Mouse (Mus musculus): Measurements from ENCODE around the gene Cltb. TPM values are rescaled to one million over a fixed set of nuclear protein-coding genes. Genes with fewer than 3 reads are reported as not detected.

The Cltb gene
- polyA plus RNA-seq, 1 experiment from 2014 or later, result 91.1 TPM

DNA sequence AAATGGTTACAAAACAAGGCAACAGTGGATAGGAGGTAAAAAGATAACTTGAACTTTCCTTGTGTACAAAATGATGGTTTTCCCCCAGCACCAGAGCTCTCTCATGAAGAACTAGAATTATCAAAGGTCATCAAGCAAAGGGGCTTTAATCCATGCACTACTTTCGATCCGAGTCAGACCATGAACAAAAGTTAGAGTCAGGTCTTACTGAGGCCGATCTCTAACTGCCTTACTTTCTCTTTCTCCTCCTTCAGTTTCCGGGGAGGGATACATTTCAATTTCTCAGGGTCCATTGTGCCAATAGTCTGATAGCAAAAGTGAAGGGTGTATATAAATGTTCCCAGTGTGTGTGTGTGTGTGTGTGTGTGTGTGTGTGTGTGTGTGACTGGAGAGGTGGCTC, 38.5 kb downstream of the Cltb start:
- no peaks in the 10 kb centered on the region for H3K9me3 ChIP-seq
- H3K4me2 ChIP-seq (replicated peaks), result no peak overlapping the region
- ATAC-seq, result no peak
- H3K9ac ChIP-seq (replicated peaks), result no peak overlapping the region
- H3K27me3 ChIP-seq, result peaks cover 6% of the 10 kb centered on the region; the same call in 1 of the 2 replicates
- no peak overlapping the region for H3K4me3 ChIP-seq (replicated peaks)
- no peak overlapping the region for H3K27ac ChIP-seq
- 79% methylated on average over 4 of the region's 4 CpGs for WGBS
- H3K4me1 ChIP-seq (replicated peaks), result peaks cover 28% of the 10 kb centered on the region
- H3K36me3 ChIP-seq, result peaks cover 10% of the 10 kb centered on the region

DNA sequence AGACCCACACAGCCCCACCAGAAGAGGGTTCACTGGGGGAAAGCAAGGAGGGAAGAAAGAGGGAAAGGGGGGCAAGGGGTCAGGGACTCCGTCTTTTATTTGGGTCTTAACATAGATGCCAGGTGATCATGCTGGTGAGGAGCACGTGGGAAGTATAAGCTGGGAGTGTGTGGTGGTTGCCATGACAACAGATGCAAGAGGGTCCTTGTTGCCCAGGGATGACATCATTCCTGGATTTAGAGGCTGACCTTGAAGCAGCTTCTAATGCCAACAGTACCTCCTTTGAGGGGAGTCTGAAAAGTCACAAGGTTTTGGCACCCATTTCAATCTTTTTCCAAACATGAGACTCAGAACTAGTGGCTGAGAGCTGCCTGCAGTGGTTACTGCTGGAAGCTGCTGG, 39.5 kb downstream of the Cltb start:
- peaks cover 20% of the 10 kb centered on the region for H3K4me1 ChIP-seq (replicated peaks)
- no peak overlapping the region for H3K9ac ChIP-seq (replicated peaks)
- peaks cover under 1% of the 10 kb centered on the region for H3K36me3 ChIP-seq
- H3K27me3 ChIP-seq, result peaks cover 6% of the 10 kb centered on the region; the same call in 1 of the 2 replicates
- no peak for ATAC-seq
- H3K4me3 ChIP-seq (replicated peaks), result no peak overlapping the region
- no peak overlapping the region for H3K27ac ChIP-seq
- H3K4me2 ChIP-seq (replicated peaks), result no peak overlapping the region
- no peaks in the 10 kb centered on the region for H3K9me3 ChIP-seq
- 24% methylated on average over 2 of the region's 2 CpGs for WGBS

DNA sequence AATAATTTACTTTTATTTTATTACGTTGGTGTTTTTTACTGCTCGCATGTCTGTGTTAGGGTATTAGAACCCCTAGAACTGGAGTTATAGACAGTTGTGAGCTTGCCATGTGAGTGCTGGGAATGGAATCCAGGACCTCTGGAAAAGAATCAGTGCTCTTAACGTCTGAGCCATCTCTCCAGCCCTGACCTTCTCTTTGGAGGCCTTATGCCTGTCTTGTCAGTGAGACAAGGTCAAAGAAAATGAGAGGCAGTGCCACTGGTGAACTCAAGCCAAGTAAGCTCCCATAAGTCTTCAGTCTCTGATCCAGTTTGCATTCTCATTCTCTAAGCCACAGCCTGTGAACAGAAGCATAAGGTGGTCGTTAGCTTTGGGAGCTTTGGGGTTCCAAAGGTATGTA, 40.4 kb downstream of the Cltb start:
- H3K4me1 ChIP-seq (replicated peaks), result peaks cover 13% of the 10 kb centered on the region
- 79% methylated on average over 4 of the region's 4 CpGs for WGBS
- H3K9ac ChIP-seq (replicated peaks), result no peak overlapping the region
- H3K4me2 ChIP-seq (replicated peaks), result no peak overlapping the region
- H3K9me3 ChIP-seq, result no peaks in the 10 kb centered on the region
- H3K4me3 ChIP-seq (replicated peaks), result no peak overlapping the region
- no peak for ATAC-seq
- H3K36me3 ChIP-seq, result no peaks in the 10 kb centered on the region
- H3K27ac ChIP-seq, result no peak overlapping the region
- H3K27me3 ChIP-seq, result peaks cover 6% of the 10 kb centered on the region; the same call in 1 of the 2 replicates

DNA sequence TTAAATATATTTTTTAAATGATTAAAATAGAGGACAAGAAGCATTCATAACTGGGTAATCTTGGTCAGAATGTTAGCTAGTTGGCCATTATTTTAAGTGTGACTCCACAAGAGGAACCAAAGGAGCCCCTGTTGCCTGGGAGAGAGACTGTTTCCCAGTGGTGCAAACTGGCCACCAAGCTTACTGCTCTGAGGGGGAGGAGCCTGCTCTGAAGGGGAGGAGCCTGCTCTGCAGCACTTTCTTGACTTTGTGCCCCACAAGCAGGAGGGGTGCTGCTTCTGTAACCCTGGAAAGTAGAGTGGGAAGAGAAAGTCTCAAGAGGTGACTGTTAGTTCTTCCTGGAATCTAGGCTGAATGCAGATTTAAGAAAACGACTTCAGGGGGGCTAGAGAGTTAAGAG, 41.9 kb downstream of the Cltb start:
- ATAC-seq, result no peak
- Histone ChIP-seq H3K36me3 (no peaks in the 10 kb centered on the region), H3K27ac (no peak overlapping the region), H3K9ac (replicated peaks) (no peak overlapping the region), H3K4me2 (replicated peaks) (no peak overlapping the region), H3K27me3 (peaks cover 6% of the 10 kb centered on the region; the same call in 1 of the 2 replicates), H3K9me3 (no peaks in the 10 kb centered on the region), H3K4me3 (replicated peaks) (no peak overlapping the region), H3K4me1 (replicated peaks) (peaks cover 10% of the 10 kb centered on the region)
- 50% methylated on average over 1 of the region's 1 CpGs for WGBS

DNA sequence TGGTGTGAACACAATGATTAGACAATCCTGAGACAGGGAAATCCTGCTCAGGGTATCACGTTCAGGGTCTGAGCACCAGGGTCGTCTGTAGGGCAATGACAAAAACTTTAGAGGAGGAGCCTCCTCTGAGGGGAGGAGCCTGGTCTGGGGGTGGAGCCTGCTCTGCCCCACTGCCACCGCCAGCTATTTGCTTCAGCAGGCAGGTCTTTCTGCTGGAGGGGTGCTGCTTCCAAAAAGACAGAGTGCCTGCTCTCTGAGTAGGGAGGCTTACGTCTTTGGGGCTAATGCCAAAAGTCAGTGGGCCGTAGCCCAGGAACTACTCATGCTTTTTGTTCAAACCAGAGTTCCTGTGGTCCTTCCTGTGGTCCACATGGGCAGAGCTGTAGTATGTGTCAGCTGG, 42.8 kb downstream of the Cltb start:
- 39% methylated on average over 5 of the region's 5 CpGs for WGBS
- no peak for ATAC-seq
- no peak overlapping the region for H3K27ac ChIP-seq

DNA sequence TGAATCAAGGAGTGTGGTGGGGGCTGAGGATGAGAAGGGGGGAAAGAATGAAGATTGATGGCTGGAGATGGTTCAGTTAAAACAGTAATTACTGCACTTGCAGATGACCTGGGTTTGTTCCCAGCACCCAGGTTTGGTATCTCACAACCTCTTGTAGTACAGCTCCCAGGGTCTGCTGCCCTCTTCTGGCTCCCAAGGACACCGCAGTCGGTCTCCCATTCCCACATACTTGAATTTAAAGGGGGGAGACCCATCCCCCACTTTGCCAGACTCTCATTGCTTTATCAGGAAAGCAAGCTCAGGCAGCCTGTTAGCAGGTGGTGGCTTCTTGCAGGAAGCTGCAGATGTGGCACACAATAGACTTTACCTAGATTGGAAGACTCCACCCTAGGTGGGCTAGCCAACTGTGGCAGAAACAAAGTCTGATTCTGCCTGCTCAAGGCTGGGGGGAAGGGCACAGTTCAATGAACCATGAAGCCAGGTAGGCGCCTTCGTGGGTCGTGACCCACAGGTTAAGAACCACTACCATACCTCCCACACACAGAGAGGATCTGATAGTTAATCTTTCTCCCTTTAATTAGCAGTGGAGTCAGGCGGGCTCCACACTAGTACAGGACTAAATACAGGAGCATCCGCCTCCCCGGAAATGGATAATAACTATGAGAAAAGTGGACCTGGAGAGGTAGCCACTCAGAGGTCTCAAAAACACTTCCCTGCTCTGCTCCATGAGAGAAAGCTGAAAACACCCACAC, 45.4 kb downstream of the Cltb start:
- no peaks in the 10 kb centered on the region for H3K9me3 ChIP-seq
- WGBS, result 43% methylated on average over 8 of the region's 8 CpGs
- no peak overlapping the region for H3K9ac ChIP-seq (replicated peaks)
- H3K36me3 ChIP-seq, result peaks cover 24% of the 10 kb centered on the region
- H3K4me2 ChIP-seq (replicated peaks), result peak overlapping the region; percentile 83
- peak overlapping the region; percentile 98 for H3K4me3 ChIP-seq (replicated peaks)
- H3K27ac ChIP-seq, result 0 out of 2 replicates have a peak overlapping the region, but pooled peaks have one; percentile 6
- no peaks in the 10 kb centered on the region for H3K27me3 ChIP-seq
- peak; percentile 55 for ATAC-seq
- peaks cover 33% of the 10 kb centered on the region for H3K4me1 ChIP-seq (replicated peaks)

More for the DNA sequence above, 42.8 kb downstream of the Cltb start:
- Histone ChIP-seq H3K9me3 (no peaks in the 10 kb centered on the region), H3K36me3 (no peaks in the 10 kb centered on the region), H3K4me3 (replicated peaks) (no peak overlapping the region), H3K9ac (replicated peaks) (no peak overlapping the region), H3K4me1 (replicated peaks) (peaks cover 18% of the 10 kb centered on the region), H3K27me3 (no peaks in the 10 kb centered on the region), H3K4me2 (replicated peaks) (no peak overlapping the region)

DNA sequence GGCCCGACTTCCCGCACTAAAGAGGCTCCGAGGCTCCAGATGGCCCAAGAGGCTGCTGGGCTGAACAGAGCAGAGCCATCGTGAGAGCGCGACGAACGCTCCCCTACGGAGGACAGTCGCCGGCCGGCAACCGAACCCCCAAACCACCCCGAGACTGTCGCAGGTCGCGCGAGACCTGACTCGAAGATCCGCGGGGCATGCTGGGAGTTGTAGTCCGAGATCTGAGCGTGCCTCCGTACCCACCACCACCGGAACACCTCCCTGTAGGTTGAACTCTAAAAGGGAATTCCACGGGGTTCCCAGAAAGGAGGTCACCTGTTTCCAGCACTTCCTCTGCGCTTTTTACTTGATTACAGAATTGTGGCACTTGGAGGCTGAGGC, 46.0 kb downstream of the Cltb start, which contains the start of gene 4833439L19Rik:
Gene 4833439L19Rik, minus strand, starts transcription at position 235 of the 381 bp plus-strand sequence.
- peak within 1 kb of the TSS; percentile 83 for H3K4me2 ChIP-seq (replicated peaks)
- no peaks in the 10 kb centered on the region for H3K9me3 ChIP-seq
- H3K27me3 ChIP-seq, result no peaks in the 10 kb centered on the region
- WGBS, result under 1% methylated on average over 27 of the region's 27 CpGs
- H3K9ac ChIP-seq (replicated peaks), result peak within 1 kb of the TSS; percentile 99
- H3K36me3 ChIP-seq, result peaks cover 30% of the 10 kb centered on the region
- peak; percentile 97 for ATAC-seq
- H3K27ac ChIP-seq, result peak within 1 kb of the TSS; percentile 91
- H3K4me3 ChIP-seq (replicated peaks), result peak within 1 kb of the TSS; percentile 98
- H3K4me1 ChIP-seq (replicated peaks), result peaks cover 33% of the 10 kb centered on the region

DNA sequence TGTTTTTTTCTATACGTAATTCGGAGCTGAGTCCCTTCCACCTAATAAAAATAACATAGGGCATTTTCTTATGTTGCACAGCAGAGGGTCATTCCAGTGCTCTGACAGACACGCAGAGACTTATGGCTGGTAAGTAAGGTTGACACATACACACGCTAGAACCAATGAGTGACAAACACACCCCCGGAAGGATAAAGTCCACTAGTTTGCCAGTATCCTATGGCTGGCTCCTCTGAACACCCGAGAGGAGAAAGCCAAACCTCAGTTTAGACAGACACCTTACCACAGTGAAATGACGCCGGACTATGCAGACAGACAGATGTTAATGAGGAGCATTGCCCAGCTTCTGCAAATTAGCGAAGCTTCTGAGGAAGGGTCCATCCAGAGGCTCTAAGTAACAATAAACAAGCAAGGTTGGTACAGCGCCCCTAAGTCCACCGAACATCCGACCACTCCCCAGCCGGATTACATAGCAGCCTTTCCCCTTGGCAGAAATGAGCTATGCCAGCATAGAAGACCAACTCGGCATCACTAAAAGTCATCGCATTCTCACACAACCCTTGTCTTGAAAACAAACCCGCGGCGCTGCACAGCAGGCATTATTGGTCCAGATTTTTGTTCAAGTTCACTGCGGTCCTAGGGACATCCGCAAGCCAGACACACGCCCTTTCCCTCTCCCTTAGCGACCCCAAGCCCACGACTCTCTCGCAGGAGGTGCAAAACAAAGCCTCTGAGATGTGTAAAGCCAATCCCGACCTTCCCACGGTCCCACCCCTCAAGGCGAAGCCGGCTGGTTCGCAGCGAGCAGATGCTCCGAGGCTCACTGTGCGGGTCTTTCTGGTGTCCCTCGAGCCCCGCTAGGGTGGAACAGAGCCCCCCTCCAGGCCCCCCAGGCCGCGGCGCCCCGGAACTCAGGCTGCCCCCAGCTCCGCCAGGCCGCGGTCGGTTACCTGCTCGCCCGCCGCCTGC, 46.6 kb downstream of the Cltb start:
- Histone ChIP-seq H3K4me2 (replicated peaks) (peak overlapping the region; percentile 83), H3K9me3 (no peaks in the 10 kb centered on the region), H3K4me3 (replicated peaks) (peak overlapping the region; percentile 98), H3K27ac (peak overlapping the region; percentile 91), H3K36me3 (peaks cover 36% of the 10 kb centered on the region), H3K4me1 (replicated peaks) (peaks cover 33% of the 10 kb centered on the region), H3K27me3 (no peaks in the 10 kb centered on the region), H3K9ac (replicated peaks) (peak overlapping the region; percentile 99)
- 13% methylated on average over 45 of the region's 45 CpGs for WGBS
- ATAC-seq, result peak; percentile 85; the same call in 1 of the 2 replicates

DNA sequence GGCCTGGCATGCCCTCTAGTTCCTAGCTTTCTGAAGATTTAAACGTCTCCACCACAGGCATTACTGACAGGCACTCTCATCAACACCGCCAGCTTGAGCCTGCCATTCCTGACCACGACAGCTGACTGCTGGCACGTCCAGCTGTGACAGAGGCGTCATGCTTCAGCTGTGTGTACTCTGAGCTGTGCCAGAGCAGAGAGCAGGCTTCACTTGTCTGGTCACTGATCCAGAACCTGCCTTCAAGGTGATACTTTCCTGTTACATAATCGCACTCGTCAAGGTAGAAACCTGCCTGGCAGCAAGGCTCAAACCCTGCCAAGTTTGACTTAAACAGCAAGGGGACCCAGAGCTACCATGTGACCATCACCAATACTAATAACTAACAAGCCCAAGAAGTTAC, 48.6 kb downstream of the Cltb start:
- H3K9ac ChIP-seq (replicated peaks), result no peak overlapping the region
- no peak overlapping the region for H3K4me3 ChIP-seq (replicated peaks)
- peaks cover 56% of the 10 kb centered on the region for H3K36me3 ChIP-seq
- no peaks in the 10 kb centered on the region for H3K9me3 ChIP-seq
- H3K27ac ChIP-seq, result no peak overlapping the region
- ATAC-seq, result no peak
- H3K4me1 ChIP-seq (replicated peaks), result peaks cover 33% of the 10 kb centered on the region
- no peaks in the 10 kb centered on the region for H3K27me3 ChIP-seq
- WGBS, result 81% methylated on average over 7 of the region's 7 CpGs
- no peak overlapping the region for H3K4me2 ChIP-seq (replicated peaks)

DNA sequence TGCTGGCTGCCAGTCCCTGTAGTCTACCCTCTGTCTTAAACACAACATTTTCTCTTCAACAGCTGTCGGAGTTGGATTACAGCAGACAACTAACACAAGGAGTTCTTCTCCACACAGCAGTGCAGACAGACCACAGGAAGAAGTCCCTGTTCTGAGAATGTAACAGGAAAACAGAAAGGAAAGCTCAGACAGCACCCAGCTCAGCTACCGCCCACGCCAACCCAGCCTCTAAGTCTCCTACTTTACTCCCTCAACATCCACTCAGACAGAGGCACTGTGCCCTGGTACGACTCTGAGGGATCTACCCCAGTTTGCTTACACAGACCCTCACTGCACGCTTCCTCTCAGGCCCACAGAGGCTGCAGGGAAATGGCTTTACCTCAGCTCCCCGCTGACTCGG, 50.5 kb downstream of the Cltb start:
- H3K27me3 ChIP-seq, result no peaks in the 10 kb centered on the region
- H3K27ac ChIP-seq, result no peak overlapping the region
- H3K4me3 ChIP-seq (replicated peaks), result no peak overlapping the region
- no peak for ATAC-seq
- peaks cover 75% of the 10 kb centered on the region for H3K36me3 ChIP-seq
- 95% methylated on average over 7 of the region's 7 CpGs for WGBS
- no peaks in the 10 kb centered on the region for H3K9me3 ChIP-seq
- H3K4me2 ChIP-seq (replicated peaks), result no peak overlapping the region
- no peak overlapping the region for H3K9ac ChIP-seq (replicated peaks)
- peaks cover 30% of the 10 kb centered on the region for H3K4me1 ChIP-seq (replicated peaks)

DNA sequence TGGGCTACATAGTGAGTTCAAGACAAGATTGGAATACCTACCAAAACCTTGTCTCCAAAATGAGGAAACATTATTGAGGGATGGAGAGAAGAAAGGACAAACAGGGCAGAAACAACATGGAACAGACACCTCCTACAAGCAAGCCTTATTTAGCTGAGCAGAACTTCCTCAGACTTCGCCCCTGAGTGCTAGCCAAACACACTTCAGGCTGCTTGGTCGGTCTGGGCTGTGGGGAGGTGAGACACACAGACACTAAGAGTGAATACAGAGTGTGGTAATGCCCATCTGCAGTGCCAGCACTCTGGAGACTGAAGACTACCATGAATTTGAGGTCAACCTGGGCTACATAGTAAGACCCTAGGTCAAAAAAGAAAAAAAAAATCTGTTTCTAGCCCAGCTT, 51.5 kb downstream of the Cltb start:
- H3K4me3 ChIP-seq (replicated peaks), result no peak overlapping the region
- H3K36me3 ChIP-seq, result peaks cover 83% of the 10 kb centered on the region
- no peak overlapping the region for H3K27ac ChIP-seq
- no peaks in the 10 kb centered on the region for H3K9me3 ChIP-seq
- 96% methylated on average over 2 of the region's 2 CpGs for WGBS
- H3K4me2 ChIP-seq (replicated peaks), result no peak overlapping the region
- H3K4me1 ChIP-seq (replicated peaks), result peaks cover 28% of the 10 kb centered on the region
- no peaks in the 10 kb centered on the region for H3K27me3 ChIP-seq
- no peak for ATAC-seq
- no peak overlapping the region for H3K9ac ChIP-seq (replicated peaks)

DNA sequence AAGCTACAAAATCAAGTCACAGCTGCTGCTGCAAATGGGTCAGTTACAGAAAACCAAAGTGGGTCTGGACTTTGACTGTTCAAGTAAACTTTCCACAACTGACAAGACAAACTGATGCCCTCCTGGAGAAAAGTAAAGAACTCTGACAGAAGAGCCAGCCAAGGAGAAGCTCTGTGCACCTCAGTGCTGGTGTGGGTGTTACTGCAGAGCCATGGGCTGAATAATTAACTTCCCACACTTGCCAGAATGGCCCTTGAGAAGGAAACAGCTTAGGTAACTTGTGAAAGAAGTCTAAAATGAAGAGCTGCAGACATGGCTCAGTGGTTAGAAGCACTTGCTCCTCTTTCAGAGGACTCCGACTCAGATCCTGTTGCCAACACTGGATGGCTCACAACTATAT, 53.5 kb downstream of the Cltb start:
- H3K4me2 ChIP-seq (replicated peaks), result no peak overlapping the region

More for the DNA sequence above, 53.5 kb downstream of the Cltb start:
- no peak for ATAC-seq
- Histone ChIP-seq H3K4me1 (replicated peaks) (peaks cover 12% of the 10 kb centered on the region), H3K27me3 (no peaks in the 10 kb centered on the region), H3K4me3 (replicated peaks) (no peak overlapping the region), H3K36me3 (peaks cover 95% of the 10 kb centered on the region), H3K9me3 (no peaks in the 10 kb centered on the region), H3K27ac (no peak overlapping the region), H3K9ac (replicated peaks) (no peak overlapping the region)
- 100% methylated on average over 1 of the region's 1 CpGs for WGBS
